Mouse (Mus musculus): ENCODE measurements around the gene Cdc14b. TPM values are rescaled to one million over a fixed set of nuclear protein-coding genes. Genes with fewer than 3 reads are reported as not detected.

Gene Cdc14b
- polyA plus RNA-seq, 1 experiment from 2014 or later = 13.4 TPM

DNA sequence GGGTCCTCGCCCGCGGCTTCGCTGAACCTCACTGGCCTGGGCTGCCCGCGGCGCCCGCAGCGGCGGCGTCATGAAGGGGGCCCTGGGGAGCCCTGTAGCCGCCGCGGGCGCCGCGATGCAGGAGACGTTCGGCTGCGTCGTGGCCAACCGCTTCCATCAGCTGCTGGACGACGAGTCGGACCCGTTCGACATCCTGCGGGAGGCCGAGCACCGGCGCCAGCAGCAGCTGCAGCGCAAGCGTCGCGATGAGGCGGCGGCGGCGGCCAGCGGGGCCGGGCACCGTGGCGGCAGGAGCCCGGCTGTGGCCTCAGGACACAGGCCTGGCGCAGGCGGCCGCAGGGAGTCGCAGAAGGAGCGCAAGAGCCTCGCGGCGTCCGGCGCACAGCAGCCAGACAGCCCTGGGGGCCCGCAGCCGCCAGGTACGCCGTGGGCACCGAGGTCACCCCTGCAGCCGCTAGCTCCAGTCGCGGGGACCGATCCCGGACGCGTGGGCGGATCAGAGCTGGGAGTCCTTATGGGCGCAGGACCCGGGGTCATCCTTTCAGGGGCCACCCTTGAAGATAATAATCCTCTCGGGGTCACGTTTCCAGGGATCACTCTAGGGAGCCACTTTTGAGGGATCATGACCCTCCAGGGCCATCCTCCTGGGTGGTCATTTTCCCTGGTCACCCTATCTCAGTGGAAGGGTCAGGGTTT, 113.0 kb downstream of the Cdc14b start:
- WGBS = under 1% methylated on average over 66 of the region's 71 CpGs
- Histone ChIP-seq H3K36me3 (ENCODE audit: control insufficient read depth, insufficient read depth, low read length) (no peaks in the 10 kb centered on the region), H3K4me3 (ENCODE audit: low read depth, low read length) (peak overlapping the region; percentile 78), H3K9me3 (ENCODE audit: control insufficient read depth, low read length) (no peaks in the 10 kb centered on the region), H3K4me1 (ENCODE audit: control insufficient read depth, insufficient read depth, low read length) (no peaks in the 10 kb centered on the region; the same call in 1 of the 2 replicates), H3K27me3 (ENCODE audit: control insufficient read depth, insufficient read depth, low read length) (no peaks in the 10 kb centered on the region), H3K27ac (ENCODE audit: low read depth, low read length) (peak overlapping the region; percentile 84; the same call in 1 of the 2 replicates), H3K4me2 (ENCODE audit: low read depth) (peak overlapping the region; percentile 97), H3K9ac (ENCODE audit: low read length) (peak overlapping the region; percentile 81)
- ATAC-seq (ENCODE audit: insufficient read depth, low FRiP score, low TSS enrichment) (peak; percentile 67), DNase-seq (ENCODE audit: low spot score) (no peak)

DNA sequence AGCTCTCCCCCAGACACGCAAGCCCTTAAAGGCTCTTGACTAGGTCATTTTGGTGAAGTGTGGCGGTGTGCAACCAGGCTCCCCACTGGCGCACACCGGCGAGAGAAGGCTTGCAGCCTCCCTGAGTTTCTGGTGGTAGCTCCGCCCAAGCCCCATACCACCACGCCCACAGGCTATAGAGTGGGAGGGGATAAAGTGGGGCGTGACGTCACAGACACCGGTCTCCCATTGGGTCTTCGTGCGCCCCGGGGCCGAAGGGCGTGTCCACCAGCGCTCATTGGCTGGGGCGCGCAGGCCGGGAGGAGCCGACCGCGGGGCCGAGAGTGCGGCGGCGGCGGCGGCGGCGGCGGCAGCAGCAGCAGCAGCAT, 113.6 kb downstream of the Cdc14b start, which contains the start of gene Habp4:
Gene Habp4, plus strand, starts transcription at position 277 of the 368 bp plus-strand sequence.
- WGBS = 0% methylated on average over 23 of the region's 31 CpGs
- H3K4me1 ChIP-seq (ENCODE audit: control insufficient read depth, insufficient read depth, low read length) = no peaks in the 10 kb centered on the region; the same call in 1 of the 2 replicates
- peak within 1 kb of the TSS; percentile 97 for H3K4me2 ChIP-seq (ENCODE audit: low read depth)
- H3K4me3 ChIP-seq (ENCODE audit: low read depth, low read length) = peak within 1 kb of the TSS; percentile 78
- H3K36me3 ChIP-seq (ENCODE audit: control insufficient read depth, insufficient read depth, low read length) = no peaks in the 10 kb centered on the region
- H3K9me3 ChIP-seq (ENCODE audit: control insufficient read depth, low read length) = no peaks in the 10 kb centered on the region
- H3K9ac ChIP-seq (ENCODE audit: low read length) = peak within 1 kb of the TSS; percentile 81
- no peaks in the 10 kb centered on the region for H3K27me3 ChIP-seq (ENCODE audit: control insufficient read depth, insufficient read depth, low read length)
- H3K27ac ChIP-seq (ENCODE audit: low read depth, low read length) = peak within 1 kb of the TSS; percentile 84; the same call in 1 of the 2 replicates
- ATAC-seq (ENCODE audit: insufficient read depth, low FRiP score, low TSS enrichment) = peak; percentile 97
- DNase-seq (ENCODE audit: low spot score) = peak; percentile 99

DNA sequence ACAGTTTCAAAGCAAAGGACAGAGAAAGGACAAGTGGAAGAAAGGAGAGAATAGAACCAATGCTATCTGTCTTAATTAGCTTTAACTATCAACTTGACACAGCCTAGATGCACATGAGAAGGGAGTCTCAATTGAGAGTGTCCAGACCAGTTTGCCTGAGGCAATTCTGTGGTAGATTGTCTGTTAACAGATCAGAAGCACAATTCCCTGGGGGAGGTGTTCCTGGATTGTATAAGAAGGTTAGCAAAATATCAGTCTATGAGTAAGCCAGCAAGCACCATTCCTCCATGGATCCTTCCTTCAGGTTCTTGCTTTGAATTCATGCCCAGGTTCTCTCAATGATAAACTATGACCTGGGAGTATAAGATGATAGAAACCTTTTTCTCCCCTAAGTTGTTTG, 118.1 kb downstream of the Cdc14b start:
- no peak for ATAC-seq (ENCODE audit: insufficient read depth, low FRiP score, low TSS enrichment)

DNA sequence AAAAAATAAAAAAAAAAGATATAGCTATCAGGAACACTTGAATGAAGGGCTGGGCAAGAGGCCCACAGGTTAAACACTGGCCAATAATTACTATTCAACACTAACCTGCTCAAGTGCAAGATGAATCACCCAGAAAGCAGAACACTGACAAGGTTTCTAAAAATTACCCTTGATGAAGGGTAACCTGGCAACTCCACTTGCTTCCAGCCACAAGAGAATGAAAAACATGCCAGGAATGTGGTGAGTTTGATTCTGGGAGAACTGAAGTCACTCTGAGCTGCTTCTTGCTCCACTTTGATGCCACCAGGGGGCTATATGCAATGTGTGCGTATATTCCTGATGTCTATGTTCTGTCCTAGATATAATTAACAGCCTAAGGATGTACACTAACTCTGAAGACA, 119.9 kb downstream of the Cdc14b start:
- no peak overlapping the region for H3K4me2 ChIP-seq (ENCODE audit: low read depth)
- H3K4me1 ChIP-seq (ENCODE audit: control insufficient read depth, insufficient read depth, low read length) = peaks cover 20% of the 10 kb centered on the region; the same call in 1 of the 2 replicates
- DNase-seq (ENCODE audit: low spot score) (no peak), ATAC-seq (ENCODE audit: insufficient read depth, low FRiP score, low TSS enrichment) (no peak)
- no peaks in the 10 kb centered on the region for H3K27me3 ChIP-seq (ENCODE audit: control insufficient read depth, insufficient read depth, low read length)
- H3K27ac ChIP-seq (ENCODE audit: low read depth, low read length) = no peak overlapping the region
- no peak overlapping the region for H3K9ac ChIP-seq (ENCODE audit: low read length)
- H3K9me3 ChIP-seq (ENCODE audit: control insufficient read depth, low read length) = no peaks in the 10 kb centered on the region
- H3K36me3 ChIP-seq (ENCODE audit: control insufficient read depth, insufficient read depth, low read length) = no peaks in the 10 kb centered on the region
- WGBS = 7% methylated on average over 1 of the region's 1 CpGs
- no peak overlapping the region for H3K4me3 ChIP-seq (ENCODE audit: low read depth, low read length)

More for the DNA sequence above, 118.1 kb downstream of the Cdc14b start:
- Histone ChIP-seq H3K9me3 (ENCODE audit: control insufficient read depth, low read length) (no peaks in the 10 kb centered on the region), H3K4me1 (ENCODE audit: control insufficient read depth, insufficient read depth, low read length) (peaks cover 9% of the 10 kb centered on the region; the same call in 1 of the 2 replicates), H3K4me2 (ENCODE audit: low read depth) (no peak overlapping the region), H3K36me3 (ENCODE audit: control insufficient read depth, insufficient read depth, low read length) (no peaks in the 10 kb centered on the region), H3K27ac (ENCODE audit: low read depth, low read length) (no peak overlapping the region), H3K4me3 (ENCODE audit: low read depth, low read length) (no peak overlapping the region), H3K27me3 (ENCODE audit: control insufficient read depth, insufficient read depth, low read length) (no peaks in the 10 kb centered on the region), H3K9ac (ENCODE audit: low read length) (no peak overlapping the region)
- no peak for DNase-seq (ENCODE audit: low spot score)

DNA sequence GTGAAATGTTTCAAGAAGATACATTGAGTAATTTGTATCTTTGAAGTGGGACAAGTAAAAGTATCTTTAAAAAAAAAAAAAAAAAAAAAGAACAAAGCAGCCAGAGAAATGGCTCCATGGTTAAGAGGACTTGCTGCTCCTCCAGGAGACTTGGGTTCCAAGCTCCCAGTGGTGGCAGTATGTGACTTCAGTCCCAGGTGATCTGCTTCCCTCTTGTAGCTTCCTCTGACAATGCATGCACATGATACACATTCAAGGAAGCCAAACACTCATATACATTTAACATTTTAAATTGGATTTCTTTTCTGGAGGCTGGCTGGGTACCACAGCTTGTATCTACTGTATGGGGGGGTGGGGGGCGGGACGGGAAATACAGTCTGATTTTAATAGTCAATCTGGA, 120.4 kb downstream of the Cdc14b start:
- ATAC-seq (ENCODE audit: insufficient read depth, low FRiP score, low TSS enrichment) = no peak
- 63% methylated on average over 2 of the region's 2 CpGs for WGBS
- peaks cover 20% of the 10 kb centered on the region; the same call in 1 of the 2 replicates for H3K4me1 ChIP-seq (ENCODE audit: control insufficient read depth, insufficient read depth, low read length)

DNA sequence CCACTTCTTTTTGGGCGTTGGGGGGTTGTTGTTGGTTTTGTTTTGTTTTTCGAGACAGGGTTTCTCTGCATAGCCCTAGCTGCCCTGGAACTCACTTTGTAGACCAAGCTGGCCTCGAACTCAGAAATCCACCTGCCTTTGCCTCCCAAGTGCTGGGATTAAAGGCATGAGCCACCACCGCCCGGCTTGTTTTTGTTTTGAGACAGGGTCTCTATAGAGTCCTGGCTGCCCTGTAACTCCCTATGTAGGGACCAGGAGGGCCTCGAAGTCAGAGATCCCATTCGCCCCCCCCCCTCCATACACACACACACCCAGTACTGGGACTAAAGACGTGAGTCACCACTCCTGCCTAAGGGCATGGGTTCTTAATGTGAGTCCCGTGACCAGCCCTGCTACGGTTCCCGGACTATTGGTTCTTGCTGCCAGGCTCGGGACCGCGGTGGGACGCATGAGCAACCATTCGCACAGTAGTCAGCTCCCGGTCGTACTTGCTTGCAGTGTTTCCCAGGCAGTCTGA, 121.3 kb downstream of the Cdc14b start:
- Histone ChIP-seq H3K4me1 (ENCODE audit: control insufficient read depth, insufficient read depth, low read length) (peaks cover 20% of the 10 kb centered on the region; the same call in 1 of the 2 replicates), H3K27ac (ENCODE audit: low read depth, low read length) (no peak overlapping the region), H3K9me3 (ENCODE audit: control insufficient read depth, low read length) (no peaks in the 10 kb centered on the region), H3K36me3 (ENCODE audit: control insufficient read depth, insufficient read depth, low read length) (no peaks in the 10 kb centered on the region), H3K9ac (ENCODE audit: low read length) (peak overlapping the region; percentile 29), H3K27me3 (ENCODE audit: control insufficient read depth, insufficient read depth, low read length) (no peaks in the 10 kb centered on the region), H3K4me2 (ENCODE audit: low read depth) (peak overlapping the region; percentile 92), H3K4me3 (ENCODE audit: low read depth, low read length) (peak overlapping the region; percentile 89)
- ATAC-seq (ENCODE audit: insufficient read depth, low FRiP score, low TSS enrichment) (peak; percentile 33), DNase-seq (ENCODE audit: low spot score) (peak; percentile 60)
- under 1% methylated on average over 18 of the region's 18 CpGs for WGBS

More for the DNA sequence above, 120.4 kb downstream of the Cdc14b start:
- no peaks in the 10 kb centered on the region for H3K27me3 ChIP-seq (ENCODE audit: control insufficient read depth, insufficient read depth, low read length)
- no peaks in the 10 kb centered on the region for H3K36me3 ChIP-seq (ENCODE audit: control insufficient read depth, insufficient read depth, low read length)
- no peaks in the 10 kb centered on the region for H3K9me3 ChIP-seq (ENCODE audit: control insufficient read depth, low read length)
- no peak overlapping the region for H3K4me2 ChIP-seq (ENCODE audit: low read depth)
- DNase-seq (ENCODE audit: low spot score) = no peak
- H3K9ac ChIP-seq (ENCODE audit: low read length) = no peak overlapping the region
- H3K4me3 ChIP-seq (ENCODE audit: low read depth, low read length) = no peak overlapping the region
- no peak overlapping the region for H3K27ac ChIP-seq (ENCODE audit: low read depth, low read length)

DNA sequence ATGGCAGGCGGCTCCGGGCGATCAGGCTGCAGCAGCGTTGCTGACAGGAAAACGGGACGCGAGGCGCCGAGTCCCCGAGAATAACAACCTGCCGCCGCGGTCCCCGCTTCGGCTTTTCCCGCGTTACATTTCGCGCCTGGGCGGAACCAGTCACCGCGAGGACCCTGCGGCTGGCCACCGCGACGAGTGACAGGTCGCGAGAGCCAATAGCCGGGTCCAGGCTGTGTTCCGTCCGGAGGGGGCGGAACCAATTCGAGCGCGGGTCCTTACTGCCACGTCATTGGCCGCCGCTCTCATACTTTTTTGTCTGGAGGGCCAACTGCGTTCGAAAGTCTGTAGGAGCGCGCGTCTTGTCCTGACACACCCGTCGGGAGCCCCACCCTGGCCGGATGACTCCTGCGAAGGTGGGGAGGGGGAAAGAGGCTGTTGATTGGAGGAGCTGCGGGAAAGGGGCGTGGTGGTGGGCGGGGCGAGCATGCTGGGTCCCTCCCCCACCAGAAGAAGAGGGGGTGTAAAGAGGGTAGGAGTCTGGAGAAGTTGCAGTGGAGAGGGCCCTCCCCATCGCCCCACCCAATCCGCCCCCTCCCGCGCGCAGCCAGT, 121.9 kb downstream of the Cdc14b start, which contains the start of gene Zfp367:
Gene Zfp367, minus strand, starts transcription at position 120 of the 600 bp plus-strand sequence.
- Histone ChIP-seq H3K4me3 (ENCODE audit: low read depth, low read length) (peak within 1 kb of the TSS; percentile 89), H3K27me3 (ENCODE audit: control insufficient read depth, insufficient read depth, low read length) (no peaks in the 10 kb centered on the region), H3K4me1 (ENCODE audit: control insufficient read depth, insufficient read depth, low read length) (peaks cover 20% of the 10 kb centered on the region; the same call in 1 of the 2 replicates), H3K9ac (ENCODE audit: low read length) (peak within 1 kb of the TSS; percentile 84), H3K36me3 (ENCODE audit: control insufficient read depth, insufficient read depth, low read length) (no peaks in the 10 kb centered on the region), H3K4me2 (ENCODE audit: low read depth) (peak within 1 kb of the TSS; percentile 92), H3K9me3 (ENCODE audit: control insufficient read depth, low read length) (no peaks in the 10 kb centered on the region), H3K27ac (ENCODE audit: low read depth, low read length) (peak within 1 kb of the TSS; percentile 85)
- DNase-seq (ENCODE audit: low spot score) = peak; percentile 98
- 0% methylated on average over 53 of the region's 56 CpGs for WGBS
- ATAC-seq (ENCODE audit: insufficient read depth, low FRiP score, low TSS enrichment) = peak; percentile 96

DNA sequence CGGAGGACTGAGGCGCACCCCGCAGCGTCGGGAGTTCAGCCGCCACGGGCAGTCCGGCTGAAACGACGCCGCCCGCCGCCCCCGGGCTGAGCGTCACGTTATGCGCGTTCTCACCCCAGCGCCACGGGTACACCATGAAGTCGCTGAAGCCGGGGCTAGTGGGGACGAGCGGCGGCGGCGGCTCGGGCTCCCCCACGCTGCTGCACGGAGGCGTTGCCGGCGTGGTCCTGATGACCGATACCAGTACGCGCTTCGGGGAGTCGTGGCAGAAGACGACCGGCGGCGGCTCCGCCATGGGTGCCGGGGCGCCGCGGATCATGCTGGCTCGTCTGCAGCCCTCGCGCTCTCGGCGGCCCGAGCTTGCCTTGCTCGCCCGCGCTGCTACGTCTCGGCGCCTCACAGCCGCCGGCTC, 122.4 kb downstream of the Cdc14b start:
- H3K4me2 ChIP-seq (ENCODE audit: low read depth) = peak overlapping the region; percentile 92
- peak overlapping the region; percentile 85 for H3K27ac ChIP-seq (ENCODE audit: low read depth, low read length)
- WGBS = under 1% methylated on average over 58 of the region's 61 CpGs
- no peaks in the 10 kb centered on the region for H3K9me3 ChIP-seq (ENCODE audit: control insufficient read depth, low read length)
- H3K4me1 ChIP-seq (ENCODE audit: control insufficient read depth, insufficient read depth, low read length) = peaks cover 20% of the 10 kb centered on the region; the same call in 1 of the 2 replicates
- H3K9ac ChIP-seq (ENCODE audit: low read length) = peak overlapping the region; percentile 84
- ATAC-seq (ENCODE audit: insufficient read depth, low FRiP score, low TSS enrichment) (peak; percentile 36), DNase-seq (ENCODE audit: low spot score) (no peak)
- no peaks in the 10 kb centered on the region for H3K27me3 ChIP-seq (ENCODE audit: control insufficient read depth, insufficient read depth, low read length)
- H3K36me3 ChIP-seq (ENCODE audit: control insufficient read depth, insufficient read depth, low read length) = no peaks in the 10 kb centered on the region
- peak overlapping the region; percentile 89 for H3K4me3 ChIP-seq (ENCODE audit: low read depth, low read length)

All from neural tube, embryonic 11.5 days (tissue).